Mouse (Mus musculus) lung, postnatal 10 days (tissue): ENCODE measurements around the gene Enho.
"Not testable (repeated sequence)": the region's sequence is repeated elsewhere in the genome, so short reads cannot be mapped to it uniquely, and the experiment has no call there.

Source experiments
- DNase-seq: peaks from one replicate; pipeline ENCODE4 v3.0.0; 2021

Gene Enho

GRCm38 (mm10) chr4:41639913-41640507 lies at the start of gene Enho:
Enho (minus strand) TSS chr4:41640324.
- DNase-seq: peak; percentile 97

GRCm38 (mm10) chr4:41688562-41688961 lies 48.4 kb upstream of the Enho start:
- DNase-seq: not testable (repeated sequence)

GRCm38 (mm10) chr4:41685882-41686492 lies 45.9 kb upstream of the Enho start:
- not testable (repeated sequence) for DNase-seq

- DNase-seq: not testable (repeated sequence)
Measured at GRCm38 (mm10) chr4:41684931-41685453, 44.9 kb upstream of the Enho start.

GRCm38 (mm10) chr4:41684131-41684930 lies 44.2 kb upstream of the Enho start:
- DNase-seq: not testable (repeated sequence)

- DNase-seq: peak; percentile 42
Measured at GRCm38 (mm10) chr4:41683303-41683702, 43.2 kb upstream of the Enho start.

- no peak for DNase-seq
Measured at GRCm38 (mm10) chr4:41682789-41683188, 42.7 kb upstream of the Enho start.

GRCm38 (mm10) chr4:41681947-41682346 lies 41.8 kb upstream of the Enho start:
- DNase-seq: no peak

- DNase-seq: no peak
Measured at GRCm38 (mm10) chr4:41681176-41681575, 41.1 kb upstream of the Enho start.

- DNase-seq: no peak
Measured at GRCm38 (mm10) chr4:41679291-41679690, 39.2 kb upstream of the Enho start.

- no peak for DNase-seq
Measured at GRCm38 (mm10) chr4:41678863-41679262, 38.7 kb upstream of the Enho start.

- DNase-seq: peak; percentile 85
Measured at GRCm38 (mm10) chr4:41677006-41677629, 37.0 kb upstream of the Enho start.

- peak; percentile 27 for DNase-seq
Measured at GRCm38 (mm10) chr4:41676248-41677005, 36.3 kb upstream of the Enho start.

- DNase-seq: no peak
Measured at GRCm38 (mm10) chr4:41673186-41673585, 33.1 kb upstream of the Enho start.

GRCm38 (mm10) chr4:41672522-41672963 lies 32.4 kb upstream of the Enho start:
- DNase-seq: no peak

GRCm38 (mm10) chr4:41671963-41672480 lies 31.9 kb upstream of the Enho start:
- no peak for DNase-seq

- no peak for DNase-seq
Measured at GRCm38 (mm10) chr4:41671500-41671899, 31.4 kb upstream of the Enho start.

- no peak for DNase-seq
Measured at GRCm38 (mm10) chr4:41670836-41671235, 30.7 kb upstream of the Enho start.

GRCm38 (mm10) chr4:41666646-41667045 lies 26.5 kb upstream of the Enho start:
- no peak for DNase-seq

- DNase-seq: no peak
Measured at GRCm38 (mm10) chr4:41665009-41665675, 25.0 kb upstream of the Enho start.

GRCm38 (mm10) chr4:41664533-41664932 lies 24.4 kb upstream of the Enho start:
- DNase-seq: no peak

- DNase-seq: no peak
Measured at GRCm38 (mm10) chr4:41663614-41664013, 23.5 kb upstream of the Enho start.
